Mouse (Mus musculus): Measurements from ENCODE around the gene Nat9.

The Nat9 gene

GRCm38 (mm10) chr11:115160016-115160797 lies 27.5 kb downstream of the Nat9 start:
- ChIA-PET CTCF (interaction anchor here (0.5 to 6.2 kb wide), 56 partner anchors 7 to 294 kb away, joined by 3 to 51 read pairs (median 4); partner anchors contain the start of genes Rab37 (in 2 of the 4), Fads6 (in 1 of the 4) and Ush1g (in 1 of the 4)), POLR2A (interaction anchor here (0.6 to 5.2 kb wide), 15 partner anchors 9 to 706 kb away, joined by 3 to 67 read pairs (median 5); partner anchors contain the start of genes Fdxr (in 2 of the 4), Grin2c (in 1 of the 4), Nat9 (in 1 of the 4) and Tmem104 (in 1 of the 4))

- POLR2A ChIA-PET: no interaction called here
- CTCF ChIA-PET: interaction anchor here in 2 of 4 experiments (0.6 to 6.2 kb wide), 3 partner anchors 44 to 196 kb away, joined by 3 to 50 read pairs (median 8); no protein-coding TSS in a partner anchor
These were observed 29.5 kb downstream of the Nat9 start for GRCm38 (mm10) chr11:115157933-115158719.

- ChIA-PET CTCF (interaction anchor here (0.6 to 6.6 kb wide), 13 partner anchors 8 to 492 kb away, joined by 3 to 174 read pairs (median 4); partner anchors contain the start of genes Rab37 (in 2 of the 4), Cd300lf (in 1 of the 4) and Slc9a3r1 (in 1 of the 4)), POLR2A (interaction anchor here in 3 of 4 experiments (0.6 to 4.3 kb wide), 16 partner anchors 8 to 701 kb away, joined by 3 to 42 read pairs (median 10); partner anchors contain the start of genes Slc9a3r1 (in 2 of the 3), Fdxr (in 1 of the 3), Nat9 (in 1 of the 3) and Rab37 (in 1 of the 3))
These were observed 32.5 kb downstream of the Nat9 start for GRCm38 (mm10) chr11:115155053-115155634.

- POLR2A ChIA-PET: interaction anchor here (0.5 to 4.3 kb wide), 48 partner anchors 9 to 410 kb away, joined by 3 to 42 read pairs (median 4); partner anchors contain the start of genes Fdxr (in 3 of the 4), Rab37 (in 3 of the 4), Slc9a3r1 (in 3 of the 4) and Fads6 (in 1 of the 4)
- CTCF ChIA-PET: interaction anchor here (0.5 to 6.6 kb wide), 66 partner anchors 8 to 560 kb away, joined by 3 to 174 read pairs (median 4); partner anchors contain the start of genes Fdxr (in 3 of the 4), Rab37 (in 3 of the 4), Slc9a3r1 (in 3 of the 4) and Btbd17 (in 1 of the 4)
These were observed 33.9 kb downstream of the Nat9 start for GRCm38 (mm10) chr11:115153699-115154292.

- POLR2A ChIA-PET: interaction anchor here (0.6 to 4.3 kb wide), 43 partner anchors 10 to 1467 kb away, joined by 3 to 42 read pairs (median 4); partner anchors contain the start of genes Fdxr (in 3 of the 4), Rab37 (in 3 of the 4), Slc9a3r1 (in 3 of the 4) and Fads6 (in 1 of the 4)
These were observed 34.6 kb downstream of the Nat9 start for GRCm38 (mm10) chr11:115153088-115153487.

GRCm38 (mm10) chr11:115151755-115152429 lies 35.8 kb downstream of the Nat9 start:
- POLR2A ChIA-PET: interaction anchor here in 3 of 4 experiments (0.6 to 4.3 kb wide), 24 partner anchors 11 to 165 kb away, joined by 3 to 42 read pairs (median 4); partner anchors contain the start of genes Slc9a3r1 (in 3 of the 3), Fdxr (in 2 of the 3), Rab37 (in 2 of the 3) and Cd300lf (in 1 of the 3)
- CTCF ChIA-PET: interaction anchor here (0.7 to 6.6 kb wide), 22 partner anchors 9 to 407 kb away, joined by 3 to 174 read pairs (median 4); partner anchors contain the start of genes Rab37 (in 3 of the 4), Fdxr (in 1 of the 4) and Slc9a3r1 (in 1 of the 4)

More at GRCm38 (mm10) chr11:115153088-115153487, 34.6 kb downstream of the Nat9 start:
- CTCF ChIA-PET: interaction anchor here (0.6 to 6.6 kb wide), 67 partner anchors 8 to 561 kb away, joined by 3 to 174 read pairs (median 4); partner anchors contain the start of genes Fdxr (in 3 of the 4), Rab37 (in 3 of the 4), Slc9a3r1 (in 3 of the 4) and Cdr2l (in 1 of the 4)

- ChIA-PET POLR2A (interaction anchor here in 3 of 4 experiments (0.6 to 1.8 kb wide), 6 partner anchors 11 to 59 kb away, joined by 3 to 14 read pairs (median 4); partner anchors contain the start of genes Rab37 (in 1 of the 3) and Slc9a3r1 (in 1 of the 3)), CTCF (interaction anchor here in 2 of 4 experiments (1.5 to 6.6 kb wide), 5 partner anchors 59 to 74 kb away, joined by 4 to 174 read pairs (median 72); partner anchors contain the start of gene Rab37 (in 2 of the 2))
These were observed 36.9 kb downstream of the Nat9 start for GRCm38 (mm10) chr11:115150741-115151254.

GRCm38 (mm10) chr11:115147813-115148212 lies 39.8 kb downstream of the Nat9 start:
- CTCF ChIA-PET: no interaction called here
- POLR2A ChIA-PET: no interaction called here

GRCm38 (mm10) chr11:115141970-115142369 lies 45.7 kb downstream of the Nat9 start:
- POLR2A ChIA-PET: interaction anchor here in 2 of 4 experiments (1.0 to 1.4 kb wide), 3 partner anchors 22 to 39 kb away, joined by 3 to 4 read pairs (median 3); no protein-coding TSS in a partner anchor
- CTCF ChIA-PET: interaction anchor here in 1 of 4 experiments (1.6 kb wide), 1 partner anchor 12 kb away, joined by 7 read pairs; no protein-coding TSS in a partner anchor

- ChIA-PET CTCF (interaction anchor here in 2 of 4 experiments (0.5 to 1.3 kb wide), 4 partner anchors 15 to 393 kb away, joined by 3 to 5 read pairs (median 4); no protein-coding TSS in a partner anchor), POLR2A (interaction anchor here in 2 of 4 experiments (0.6 to 1.4 kb wide), 4 partner anchors 9 to 1247 kb away, joined by 3 to 4 read pairs (median 3); no protein-coding TSS in a partner anchor)
These were observed 48.9 kb downstream of the Nat9 start for GRCm38 (mm10) chr11:115138597-115139262.

- POLR2A ChIA-PET: interaction anchor here in 1 of 4 experiments (1.4 kb wide), 1 partner anchor 18 kb away, joined by 5 read pairs; no protein-coding TSS in a partner anchor
- CTCF ChIA-PET: interaction anchor here in 1 of 4 experiments (1.2 kb wide), 1 partner anchor 21 kb away, joined by 4 read pairs; no protein-coding TSS in a partner anchor
These were observed 53.9 kb downstream of the Nat9 start, which contains the start of gene Cd300lf for GRCm38 (mm10) chr11:115133800-115134199. TSS of gene Cd300lf (minus strand) at chr11:115133992.
